ENCODE assay signal across 9 mouse cellular contexts in genomic region chr16:32457589-32458386, GRCm38 (mm10). TPM values are rescaled to one million over a fixed set of nuclear protein-coding genes. Genes with fewer than 3 reads are reported as not detected.
DNase-seq lines count a peak whose midpoint lies in the region; ATAC-seq and TF ChIP-seq lines count a peak whose summit lies in the region.
"Had no signal": no experiment of that assay in that cellular context is flagged by ENCODE, and none has a peak within 500 bp of the region (broad histone marks: within the 10 kb centered on the region; RNA-seq: fewer than 3 reads in every experiment).

No protein-coding gene starts in this region.

- H3K4me1 ChIP-seq in limb, embryonic 14.5 days (ENCODE audit: control insufficient read depth, insufficient read depth, low read length), result no peaks in the 10 kb centered on the region
- H3K4me1 ChIP-seq in neural tube, embryonic 15.5 days, result no peaks in the 10 kb centered on the region

- H3K4me3 ChIP-seq in limb, embryonic 14.5 days (replicated peaks; ENCODE audit: low read length), result no peak overlapping the region
- H3K4me3 ChIP-seq in neural tube, embryonic 15.5 days (replicated peaks), result no peak overlapping the region

- H3K4me2 ChIP-seq in limb, embryonic 14.5 days (replicated peaks; ENCODE audit: low read depth, low read length, severe bottlenecking), result no peak overlapping the region
- H3K4me2 ChIP-seq in neural tube, embryonic 15.5 days, result no peak overlapping the region

- TF ChIP-seq POLR2A in limb, embryonic 14.5 days (IDR thresholded peaks at IDR 0.05; ENCODE audit: borderline replicate concordance, extremely low read depth, insufficient read depth, insufficient read length), result no peak

- peak; percentile 50 for DNase-seq in urinary bladder, postnatal 14 days (ENCODE audit: low spot score)
- no peak for DNase-seq in urinary bladder, adult 2 months (ENCODE audit: low spot score)
- peak; percentile 71 for DNase-seq in adrenal gland, postnatal 10 days
- DNase-seq in embryo, embryonic 9.5 days (ENCODE audit: extremely low spot score), result peak; percentile 35
- peak; percentile 81 for DNase-seq in heart, postnatal 4 days
- peak; percentile 57 for DNase-seq in limb, embryonic 14.5 days (ENCODE audit: low spot score)

- no peaks in the 10 kb centered on the region for H3K27me3 ChIP-seq in limb, embryonic 14.5 days (ENCODE audit: control insufficient read depth, insufficient read depth, low read length)
- no peaks in the 10 kb centered on the region for H3K27me3 ChIP-seq in neural tube, embryonic 15.5 days (replicated peaks)

- WGBS in limb, embryonic 14.5 days, result 54% methylated on average over 10 of the region's 10 CpGs
- WGBS in neural tube, embryonic 15.5 days, result 70% methylated on average over 10 of the region's 10 CpGs

- no peak for ATAC-seq in limb, embryonic 14.5 days (ENCODE audit: low FRiP score, low read depth)
- ATAC-seq in neutrophil, adult 5-6 weeks (ENCODE audit: extremely low read depth, insufficient number of reproducible peaks, low FRiP score, poor library complexity, severe bottlenecking), result peak; percentile 61; the same call in 1 of the 2 replicates
- ATAC-seq in neural tube, embryonic 15.5 days (ENCODE audit: low FRiP score), result no peak

- peaks cover 11% of the 10 kb centered on the region; the same call in 1 of the 2 replicates for H3K36me3 ChIP-seq in limb, embryonic 14.5 days (ENCODE audit: control insufficient read depth, insufficient read depth, low read length)
- H3K36me3 ChIP-seq in neural tube, embryonic 15.5 days, result peaks cover 31% of the 10 kb centered on the region

- H3K27ac ChIP-seq in limb, embryonic 14.5 days (replicated peaks; ENCODE audit: low read depth, low read length), result no peak overlapping the region
- H3K27ac ChIP-seq in neural tube, embryonic 15.5 days (replicated peaks), result no peak overlapping the region

- H3K9ac ChIP-seq in limb, embryonic 14.5 days (ENCODE audit: low read depth, low read length, severe bottlenecking), result no peak overlapping the region
- no peak overlapping the region for H3K9ac ChIP-seq in neural tube, embryonic 15.5 days (replicated peaks)

- H3K9me3 ChIP-seq in limb, embryonic 14.5 days (ENCODE audit: control insufficient read depth, low read length), result no peaks in the 10 kb centered on the region
- H3K9me3 ChIP-seq in neural tube, embryonic 15.5 days (replicated peaks), result no peaks in the 10 kb centered on the region

RNA-seq across cellular contexts. Expression of gene Pcyt1a, which starts 27.1 kb away (rescaled TPM):
- 29.3 and 34.0 TPM in 2 replicates for polyA plus RNA-seq in urinary bladder, adult 2 months (2012; rRNA removed)
- total RNA-seq in adrenal gland, postnatal 10 days (2021), result 10 to 100 TPM; 73.1 to 78.1 TPM
- 10 to 100 TPM; 90.4 to 97.4 TPM for total RNA-seq in heart, postnatal 4 days (2021)
- polyA plus RNA-seq in limb, embryonic 14.5 days (2012; rRNA removed), result 22.0 and 23.4 TPM in 2 replicates
- 45.9 and 47.8 TPM in 2 replicates for polyA plus RNA-seq in limb, embryonic 14.5 days (2014; fragmentation: Nextera tagmentation; extraction: Ambion mirVana)
- total RNA-seq in neutrophil, adult 5-6 weeks (2017), result 65.5 and 66.3 TPM in 2 replicates
- polyA plus RNA-seq in neural tube, embryonic 15.5 days (2015; fragmentation: Nextera tagmentation; extraction: Ambion mirVana), result 44.2 and 46.0 TPM in 2 replicates

RNA-seq across cellular contexts. Expression of gene Slc51a, which starts 29.9 kb away (rescaled TPM):
- polyA plus RNA-seq in urinary bladder, adult 2 months (2012; rRNA removed), result 0.04 TPM in 1 of 2 replicates, not detected in the other
- not detected for total RNA-seq in adrenal gland, postnatal 10 days (2021)
- 1 to 10 TPM; 4.2 to 5.5 TPM for total RNA-seq in heart, postnatal 4 days (2021)
- polyA plus RNA-seq in limb, embryonic 14.5 days (2012; rRNA removed), result 0.08 and 0.10 TPM in 2 replicates
- polyA plus RNA-seq in limb, embryonic 14.5 days (2014; fragmentation: Nextera tagmentation; extraction: Ambion mirVana), result 0.22 and 0.30 TPM in 2 replicates
- 0.37 TPM in 1 of 2 replicates, not detected in the other for total RNA-seq in neutrophil, adult 5-6 weeks (2017)
- 0.13 and 7.8 TPM in 2 replicates for polyA plus RNA-seq in neural tube, embryonic 15.5 days (2015; fragmentation: Nextera tagmentation; extraction: Ambion mirVana)
- total RNA-seq: left cerebral cortex, postnatal 36 days had no signal

RNA-seq across cellular contexts. Expression of gene Zdhhc19, which starts 38.3 kb away (rescaled TPM):
- not detected in 2 replicates for polyA plus RNA-seq in urinary bladder, adult 2 months (2012; rRNA removed)
- total RNA-seq in adrenal gland, postnatal 10 days (2021), result not detected
- under 1 TPM in 1 of 2 experiments, not detected in 1; 0.24 TPM for total RNA-seq in heart, postnatal 4 days (2021)
- polyA plus RNA-seq in limb, embryonic 14.5 days (2012; rRNA removed), result not detected in 2 replicates
- not detected in 2 replicates for polyA plus RNA-seq in limb, embryonic 14.5 days (2014; fragmentation: Nextera tagmentation; extraction: Ambion mirVana)
- total RNA-seq in neutrophil, adult 5-6 weeks (2017), result not detected in 2 replicates
- polyA plus RNA-seq in neural tube, embryonic 15.5 days (2015; fragmentation: Nextera tagmentation; extraction: Ambion mirVana), result 0.20 TPM in 1 of 2 replicates, not detected in the other
- total RNA-seq: left cerebral cortex, postnatal 36 days had no signal

RNA-seq across cellular contexts. Expression of gene Tctex1d2, which starts 38.3 kb away (rescaled TPM):
- 23.9 and 30.5 TPM in 2 replicates for polyA plus RNA-seq in urinary bladder, adult 2 months (2012; rRNA removed)
- 1 to 10 TPM; 5.8 to 6.0 TPM for total RNA-seq in adrenal gland, postnatal 10 days (2021)
- total RNA-seq in heart, postnatal 4 days (2021), result 1 to 10 TPM; 8.0 to 8.7 TPM
- polyA plus RNA-seq in limb, embryonic 14.5 days (2012; rRNA removed), result 15.3 and 16.9 TPM in 2 replicates
- polyA plus RNA-seq in limb, embryonic 14.5 days (2014; fragmentation: Nextera tagmentation; extraction: Ambion mirVana), result 25.6 and 25.9 TPM in 2 replicates
- total RNA-seq in neutrophil, adult 5-6 weeks (2017), result 44.0 and 46.0 TPM in 2 replicates
- polyA plus RNA-seq in neural tube, embryonic 15.5 days (2015; fragmentation: Nextera tagmentation; extraction: Ambion mirVana), result 39.6 and 41.5 TPM in 2 replicates

RNA-seq across cellular contexts. Expression of gene Tm4sf19, which starts 57.5 kb away (rescaled TPM):
- polyA plus RNA-seq in urinary bladder, adult 2 months (2012; rRNA removed), result 0.06 and 0.12 TPM in 2 replicates
- under 1 TPM in 1 of 2 experiments, not detected in 1; 0.42 TPM for total RNA-seq in adrenal gland, postnatal 10 days (2021)
- total RNA-seq in heart, postnatal 4 days (2021), result not detected
- 0.10 and 0.24 TPM in 2 replicates for polyA plus RNA-seq in limb, embryonic 14.5 days (2012; rRNA removed)
- polyA plus RNA-seq in limb, embryonic 14.5 days (2014; fragmentation: Nextera tagmentation; extraction: Ambion mirVana), result 0.15 TPM in 1 of 2 replicates, not detected in the other
- total RNA-seq in neutrophil, adult 5-6 weeks (2017), result not detected in 2 replicates
- polyA plus RNA-seq in neural tube, embryonic 15.5 days (2015; fragmentation: Nextera tagmentation; extraction: Ambion mirVana), result not detected in 2 replicates
- total RNA-seq: left cerebral cortex, postnatal 36 days had no signal
